Mouse (Mus musculus): ENCODE measurements around the gene Prpf6.

The Prpf6 gene

GRCm38 (mm10) chr2:181597378-181598061, 5.9 kb downstream of the Prpf6 start:
- DNase-seq = no peak

DNA sequence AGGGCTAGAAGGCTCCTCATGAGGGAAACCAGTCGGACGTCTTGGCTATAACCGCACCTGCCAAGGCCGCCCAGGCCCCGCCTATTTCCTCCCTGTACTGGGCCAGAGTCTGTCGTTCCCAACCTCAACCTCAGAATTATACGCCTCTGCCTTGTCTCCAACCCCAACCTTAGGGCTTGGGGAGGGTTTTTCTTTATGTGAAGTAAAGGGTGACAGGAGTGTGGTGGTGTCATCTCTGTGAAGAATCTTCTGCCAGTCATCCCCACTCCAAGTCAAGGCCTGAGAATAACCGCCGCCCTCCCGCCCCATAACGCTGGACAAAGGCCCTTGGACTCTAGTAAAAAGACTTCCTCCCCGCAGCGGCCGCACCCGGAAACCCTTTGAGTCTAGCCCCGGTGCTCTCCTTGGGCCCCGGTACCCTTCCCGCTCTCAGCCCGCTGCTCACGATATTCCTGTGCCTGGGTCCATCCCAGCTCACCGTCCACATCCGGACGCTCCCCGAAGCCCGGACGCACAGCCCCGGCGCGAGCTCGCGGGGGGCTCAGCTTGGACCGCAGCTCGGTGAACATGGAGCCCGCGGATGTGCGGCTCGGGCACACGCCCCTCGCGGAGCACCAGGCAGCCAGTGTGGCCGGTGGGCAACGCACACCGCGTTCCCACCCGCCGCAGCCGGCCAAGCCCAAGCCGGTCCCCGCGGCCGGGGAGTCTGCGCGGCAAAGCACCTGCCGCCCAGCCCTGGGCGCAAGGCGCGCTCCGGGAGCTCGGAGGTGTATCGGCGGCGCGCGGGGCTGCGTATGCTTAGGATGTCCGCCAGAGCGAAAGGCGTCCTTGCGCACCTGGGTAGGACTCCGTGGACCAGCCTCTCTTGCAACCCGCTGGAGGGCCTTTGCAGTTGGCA, 7.0 kb downstream of the Prpf6 start, which contains the start of gene Samd10:
Gene Samd10, minus strand, starts transcription at position 759 of the 898 bp plus-strand sequence.
- DNase-seq = peak; percentile 45 to 67

- no peak for DNase-seq
These were observed 8.6 kb downstream of the Prpf6 start for GRCm38 (mm10) chr2:181600226-181600758.

GRCm38 (mm10) chr2:181600828-181601750, 9.4 kb downstream of the Prpf6 start:
- peak; percentile 93 to 94 for DNase-seq

DNA sequence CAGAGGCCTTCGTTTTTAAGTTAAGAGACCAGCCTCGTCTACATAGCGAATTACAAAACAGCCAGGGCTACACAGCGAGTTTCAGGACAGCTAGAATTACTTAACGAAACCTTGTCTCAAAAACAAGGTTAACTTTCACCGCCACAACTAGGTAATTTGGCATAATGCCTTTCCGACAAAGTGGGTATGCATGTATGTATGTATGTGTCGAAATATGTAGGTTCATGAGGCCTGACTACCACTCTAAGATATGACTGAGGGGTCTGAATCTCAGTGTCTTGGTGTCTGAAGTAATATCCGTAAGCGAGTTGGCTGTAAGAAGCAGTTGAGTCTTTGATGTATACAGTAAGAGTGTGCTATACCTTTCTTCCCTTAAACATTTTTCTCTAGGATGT, 10.1 kb downstream of the Prpf6 start:
- no peak for DNase-seq

GRCm38 (mm10) chr2:181602367-181602766, 10.7 kb downstream of the Prpf6 start:
- DNase-seq = no peak

- no peak for DNase-seq
These were observed 27.3 kb downstream of the Prpf6 start for GRCm38 (mm10) chr2:181618761-181619495.

DNA sequence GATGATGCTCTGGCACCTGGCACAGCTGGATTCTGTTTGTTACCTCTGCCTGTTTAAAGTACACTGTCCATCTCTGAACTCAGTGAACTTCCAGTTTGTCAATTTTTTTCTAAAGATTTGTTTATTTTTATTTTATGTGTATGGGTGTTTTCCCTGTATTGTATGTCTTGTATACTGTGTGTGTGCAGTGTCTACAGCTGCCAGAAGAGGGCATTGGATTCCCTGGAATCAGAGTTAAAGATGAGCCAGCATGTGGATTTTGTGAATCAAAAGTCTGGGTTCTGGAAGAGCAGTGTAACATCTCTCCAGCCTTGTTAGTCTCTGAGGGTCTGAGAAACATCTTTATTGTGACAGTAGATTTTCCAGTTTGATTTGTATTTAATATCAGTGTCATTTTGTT, 31.7 kb downstream of the Prpf6 start:
- DNase-seq = peak in 1 of 2 experiments; percentile 11

GRCm38 (mm10) chr2:181628471-181628870, 36.8 kb downstream of the Prpf6 start:
- DNase-seq = no peak

DNA sequence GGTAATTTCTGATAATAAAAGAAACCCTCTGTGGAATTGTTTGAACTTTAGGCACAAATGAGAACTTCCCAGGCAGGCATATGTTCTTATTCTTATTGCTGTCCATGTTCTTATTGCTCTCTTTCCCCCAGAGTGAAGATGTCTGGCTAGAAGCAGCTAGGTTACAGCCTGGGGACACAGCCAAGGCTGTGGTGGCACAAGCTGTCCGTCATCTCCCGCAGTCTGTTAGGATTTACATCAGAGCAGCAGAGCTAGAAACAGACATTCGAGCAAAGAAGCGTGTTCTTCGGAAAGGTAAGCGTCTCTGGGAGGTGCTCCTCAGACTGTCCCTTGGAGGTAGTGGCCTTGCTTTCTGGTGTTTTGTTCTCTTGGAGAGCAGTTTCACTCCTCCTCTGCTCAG, 41.0 kb downstream of the Prpf6 start:
- DNase-seq = no peak

GRCm38 (mm10) chr2:181635865-181636264, 44.2 kb downstream of the Prpf6 start:
- DNase-seq = no peak

- DNase-seq = peak in 1 of 2 experiments; percentile 31
These were observed 52.7 kb downstream of the Prpf6 start for GRCm38 (mm10) chr2:181644361-181644760.

GRCm38 (mm10) chr2:181645666-181646065, 54.0 kb downstream of the Prpf6 start:
- no peak for DNase-seq

- no peak for DNase-seq
These were observed 55.2 kb downstream of the Prpf6 start for GRCm38 (mm10) chr2:181646626-181647472.

DNA sequence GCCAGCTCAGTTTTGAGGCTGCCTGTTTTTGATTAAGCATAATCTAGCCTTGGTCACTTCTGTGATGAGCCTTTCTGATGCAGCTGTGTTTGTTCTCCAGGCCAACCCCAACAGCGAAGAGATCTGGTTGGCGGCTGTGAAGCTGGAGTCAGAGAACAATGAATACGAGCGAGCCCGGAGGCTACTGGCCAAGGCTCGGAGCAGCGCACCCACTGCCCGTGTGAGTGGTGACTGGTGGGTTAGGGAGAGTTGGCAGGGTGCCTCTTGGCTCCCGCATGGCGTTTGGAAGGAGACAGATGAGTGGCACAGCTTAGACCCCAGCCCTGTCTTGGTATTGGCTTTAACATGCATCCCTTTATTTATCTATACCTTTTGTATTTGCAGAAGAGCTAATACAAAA, 57.3 kb downstream of the Prpf6 start:
- no peak for DNase-seq

GRCm38 (mm10) chr2:181653065-181653464, 61.4 kb downstream of the Prpf6 start:
- DNase-seq = no peak

- no peak for DNase-seq
These were observed 61.9 kb downstream of the Prpf6 start for GRCm38 (mm10) chr2:181653523-181653922.

DNA sequence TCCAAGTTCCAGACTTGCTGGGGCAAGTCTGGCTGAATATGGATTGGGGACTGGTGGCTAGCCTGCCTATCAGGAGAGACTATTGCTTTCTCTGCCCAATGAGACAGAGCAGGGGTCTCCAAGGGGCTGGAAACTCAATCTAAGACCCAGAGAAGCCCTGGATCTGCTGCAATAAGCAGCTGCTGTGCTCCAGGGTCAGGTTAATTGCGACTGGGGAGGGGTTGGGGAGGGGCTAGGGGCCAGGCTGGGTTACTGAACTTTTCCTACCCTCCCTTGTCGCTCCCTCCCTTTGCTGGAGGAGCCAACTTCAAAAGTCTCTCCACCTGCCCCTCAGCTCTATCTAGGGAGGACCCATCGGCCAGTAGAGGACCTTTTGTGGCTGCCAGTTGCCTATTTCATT, 65.1 kb downstream of the Prpf6 start, which contains the start of gene Gm29797:
Gene Gm29797, plus strand, starts transcription at position 301 of the 400 bp plus-strand sequence.
- no peak for DNase-seq

- DNase-seq = no peak
These were observed 65.8 kb downstream of the Prpf6 start for GRCm38 (mm10) chr2:181657441-181657840.

DNA sequence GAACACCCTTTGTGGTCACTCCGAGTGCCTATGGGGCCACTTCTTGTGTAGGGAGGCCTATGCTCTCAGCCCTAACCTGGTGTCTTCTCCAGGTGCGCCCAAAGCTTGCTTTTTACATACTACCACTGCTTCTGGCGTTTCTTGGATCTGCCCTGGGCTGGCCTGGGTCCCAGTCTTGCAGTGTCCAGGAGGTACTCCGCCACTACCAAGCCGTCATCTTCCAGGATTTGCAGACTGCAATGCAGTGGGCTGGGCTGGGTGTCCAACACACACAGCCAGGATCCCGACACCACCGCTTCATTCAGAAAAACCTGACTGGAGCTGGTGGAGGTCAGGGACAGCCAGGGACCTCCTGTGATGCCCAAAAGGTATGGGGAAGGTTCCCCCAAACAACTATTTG, 66.9 kb downstream of the Prpf6 start:
- no peak for DNase-seq
